Mouse (Mus musculus) brown adipose tissue, adult 24 weeks (tissue): Measurements from ENCODE around the gene E2f1. TPM values are rescaled to one million over a fixed set of nuclear protein-coding genes. Genes with fewer than 3 reads are reported as not detected.

Experiments
- H3K27ac ChIP-seq: fragments of 200-500 bp; replicated peaks from 2 replicates; pipeline ENCODE4 v1.5.1; 2012; ENCODE audit warnings: low read depth, mild to moderate bottlenecking, low read length
- H3K4me1 ChIP-seq: fragments of 200-500 bp; 2 replicates; pipeline ENCODE4 v1.6.1; 2012; ENCODE audit warnings: low read length, mixed read lengths; ENCODE audit not compliant: control insufficient read depth, insufficient read depth, insufficient read length
- H3K4me3 ChIP-seq: fragments of 200-500 bp; 2 replicates; pipeline ENCODE4 v1.5.1; 2012; ENCODE audit warnings: low read depth, mild to moderate bottlenecking, low read length, moderate library complexity; ENCODE audit not compliant: insufficient read depth
- polyA plus RNA-seq: library from polyadenylated mRNA; stranded (reverse); fragments of >200 nt; gene quantifications from 2 replicates; pipeline ENCODE4 v1.2.4, GENCODE M21; 2012; ENCODE audit not compliant: missing spikeins, insufficient read depth, insufficient read length

Gene E2f1
- polyA plus RNA-seq, 1 experiment: 0.63 TPM

GRCm38 (mm10) chr2:154569071-154569748 lies 482 bp downstream of the E2f1 start:
- Histone ChIP-seq H3K4me1 (peaks cover 10% of the 10 kb centered on the region; the same call in 1 of the 2 replicates), H3K27ac (no peak overlapping the region; the same call in 1 of the 2 replicates), H3K4me3 (peak overlapping the region; percentile 53)

GRCm38 (mm10) chr2:154568329-154569070 lies 1.2 kb downstream of the E2f1 start:
- H3K4me3 ChIP-seq: peak overlapping the region; percentile 53
- peak overlapping the region; percentile 74 for H3K27ac ChIP-seq
- H3K4me1 ChIP-seq: peaks cover 10% of the 10 kb centered on the region; the same call in 1 of the 2 replicates

GRCm38 (mm10) chr2:154567766-154568165 lies 1.9 kb downstream of the E2f1 start:
- Histone ChIP-seq H3K27ac (peak overlapping the region; percentile 74), H3K4me3 (peak overlapping the region; percentile 53; the same call in 1 of the 2 replicates)

GRCm38 (mm10) chr2:154566641-154567040 lies 3.1 kb downstream of the E2f1 start:
- H3K4me3 ChIP-seq: no peak overlapping the region
- peaks cover 10% of the 10 kb centered on the region; the same call in 1 of the 2 replicates for H3K4me1 ChIP-seq
- H3K27ac ChIP-seq: no peak overlapping the region

More at GRCm38 (mm10) chr2:154567766-154568165, 1.9 kb downstream of the E2f1 start:
- peaks cover 10% of the 10 kb centered on the region; the same call in 1 of the 2 replicates for H3K4me1 ChIP-seq

GRCm38 (mm10) chr2:154565562-154565961 lies 4.1 kb downstream of the E2f1 start:
- Histone ChIP-seq H3K4me1 (peaks cover 10% of the 10 kb centered on the region; the same call in 1 of the 2 replicates), H3K4me3 (no peak overlapping the region)

GRCm38 (mm10) chr2:154563612-154564170 lies 6.0 kb downstream of the E2f1 start:
- H3K4me1 ChIP-seq: peaks cover 10% of the 10 kb centered on the region; the same call in 1 of the 2 replicates
- no peak overlapping the region for H3K27ac ChIP-seq
- H3K4me3 ChIP-seq: no peak overlapping the region

More at GRCm38 (mm10) chr2:154565562-154565961, 4.1 kb downstream of the E2f1 start:
- no peak overlapping the region for H3K27ac ChIP-seq

- H3K27ac ChIP-seq: no peak within 1 kb of the TSS
- no peaks in the 10 kb centered on the region; the same call in 1 of the 2 replicates for H3K4me1 ChIP-seq
- 0 out of 2 replicates have a peak within 1 kb of the TSS, but pooled peaks have one; percentile 14 for H3K4me3 ChIP-seq
Observed at GRCm38 (mm10) chr2:154558264-154559039, 11.2 kb downstream of the E2f1 start, which contains the start of gene Necab3. Necab3 (minus strand) TSS chr2:154558890.

GRCm38 (mm10) chr2:154557184-154557832 lies 12.4 kb downstream of the E2f1 start:
- Histone ChIP-seq H3K4me1 (peaks cover under 1% of the 10 kb centered on the region; the same call in 1 of the 2 replicates), H3K27ac (no peak overlapping the region), H3K4me3 (no peak overlapping the region)

GRCm38 (mm10) chr2:154555235-154555634 lies 14.5 kb downstream of the E2f1 start:
- Histone ChIP-seq H3K4me3 (no peak overlapping the region), H3K27ac (no peak overlapping the region), H3K4me1 (peaks cover 6% of the 10 kb centered on the region)

GRCm38 (mm10) chr2:154552424-154552907 lies 17.2 kb downstream of the E2f1 start:
- peaks cover 8% of the 10 kb centered on the region for H3K4me1 ChIP-seq
- H3K4me3 ChIP-seq: peak overlapping the region; percentile 45
- H3K27ac ChIP-seq: no peak overlapping the region

GRCm38 (mm10) chr2:154551927-154552326 lies 17.8 kb downstream of the E2f1 start:
- Histone ChIP-seq H3K4me1 (peaks cover 8% of the 10 kb centered on the region), H3K4me3 (peak overlapping the region; percentile 45), H3K27ac (no peak overlapping the region)

- Histone ChIP-seq H3K4me1 (peaks cover 8% of the 10 kb centered on the region), H3K4me3 (peak within 1 kb of the TSS; percentile 45), H3K27ac (no peak within 1 kb of the TSS)
Observed at GRCm38 (mm10) chr2:154551476-154551875, 18.2 kb downstream of the E2f1 start, which contains the start of gene Actl10. Actl10 (plus strand) TSS chr2:154551776.

GRCm38 (mm10) chr2:154550937-154551336 lies 18.8 kb downstream of the E2f1 start:
- Histone ChIP-seq H3K4me3 (no peak overlapping the region), H3K4me1 (peaks cover 8% of the 10 kb centered on the region), H3K27ac (no peak overlapping the region)

- Histone ChIP-seq H3K4me1 (peaks cover 8% of the 10 kb centered on the region), H3K27ac (no peak overlapping the region), H3K4me3 (peak overlapping the region; percentile 46; the same call in 1 of the 2 replicates)
Observed at GRCm38 (mm10) chr2:154549886-154550189, 19.9 kb downstream of the E2f1 start.
